ENCODE assay signal across 8 mouse cellular contexts in the genomic region with DNA sequence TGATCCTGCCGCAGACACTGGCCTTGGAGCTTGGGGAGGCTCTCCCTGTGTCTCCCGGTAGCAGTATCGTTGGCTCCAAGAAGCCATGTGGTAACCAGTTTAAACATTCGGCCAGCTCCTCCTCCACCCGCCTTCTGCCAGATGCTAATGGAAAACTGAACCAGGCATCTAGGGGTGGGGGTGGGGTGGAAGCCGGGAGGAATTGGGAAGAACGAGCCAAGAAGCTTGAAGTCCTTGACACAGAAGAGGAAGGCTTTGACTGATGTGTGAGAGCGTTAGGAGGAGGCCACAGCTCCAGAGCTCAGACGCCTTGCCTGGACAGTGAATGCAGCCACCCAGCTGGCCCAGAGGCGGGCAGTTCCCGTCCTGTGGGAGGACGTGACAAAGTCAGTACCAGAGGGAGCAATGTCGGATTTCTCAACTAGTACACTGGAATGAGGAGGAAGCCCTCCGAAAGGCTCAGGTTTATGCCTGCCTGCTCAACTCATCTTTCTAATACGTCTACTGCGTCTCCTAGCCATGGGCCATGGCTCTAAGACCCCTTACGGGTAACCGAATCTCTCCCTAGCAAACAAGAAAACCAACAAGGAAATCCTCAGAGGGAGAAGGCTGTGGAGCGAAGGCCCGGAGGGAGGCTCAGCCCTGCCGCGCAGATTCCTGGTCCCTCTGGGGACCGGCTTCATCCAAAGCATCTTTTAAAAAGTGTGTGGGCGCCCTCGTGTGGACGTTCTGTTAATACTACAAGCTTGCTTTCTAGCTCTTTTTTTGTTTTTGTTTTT. TPM values are rescaled to one million over a fixed set of nuclear protein-coding genes. Genes with fewer than 3 reads are reported as not detected.
DNase-seq lines count a peak whose midpoint lies in the region; ATAC-seq and TF ChIP-seq lines count a peak whose summit lies in the region.

No protein-coding gene starts in this region.

- H3K4me1 ChIP-seq in embryonic fibroblast, embryonic 13.5 days (ENCODE audit: control insufficient read depth, insufficient read depth, low read length) = peaks cover 6% of the 10 kb centered on the region
- H3K4me1 ChIP-seq in heart, embryonic 12.5 days (replicated peaks) = peaks cover 34% of the 10 kb centered on the region
- H3K4me1 ChIP-seq in kidney, postnatal 0 days (replicated peaks; ENCODE audit: insufficient read depth, low read length) = no peaks in the 10 kb centered on the region; the same call in 1 of the 2 replicates
- H3K4me1 ChIP-seq in liver, embryonic 12.5 days = peaks cover 9% of the 10 kb centered on the region; the same call in 1 of the 2 replicates
- H3K4me1 ChIP-seq in neural tube, embryonic 12.5 days = peaks cover 21% of the 10 kb centered on the region; the same call in 1 of the 2 replicates

- H3K9ac ChIP-seq in heart, embryonic 12.5 days = peak overlapping the region; percentile 66; the same call in 1 of the 2 replicates
- peak overlapping the region; percentile 55 for H3K9ac ChIP-seq in kidney, postnatal 0 days (ENCODE audit: low read depth, low read length)
- 0 out of 2 replicates have a peak overlapping the region, but pooled peaks have one; percentile 7 for H3K9ac ChIP-seq in liver, embryonic 12.5 days
- peak overlapping the region; percentile 51 for H3K9ac ChIP-seq in neural tube, embryonic 12.5 days

- TF ChIP-seq POLR2A in embryonic fibroblast, embryonic 13.5 days (IDR thresholded peaks at IDR 0.05; ENCODE audit: low read depth, low read length) = peak; percentile 74

- whole genome bisulfite sequencing in heart, embryonic 12.5 days = under 1% methylated on average over 26 of the region's 26 CpGs
- WGBS in kidney, postnatal 0 days = under 1% methylated on average over 26 of the region's 26 CpGs
- 6% methylated on average over 26 of the region's 26 CpGs for WGBS in liver, embryonic 12.5 days (ENCODE audit: insufficient replicate concordance)
- 2% methylated on average over 26 of the region's 26 CpGs for WGBS in neural tube, embryonic 12.5 days

- H3K9me3 ChIP-seq in heart, embryonic 12.5 days (replicated peaks) = no peaks in the 10 kb centered on the region
- H3K9me3 ChIP-seq in kidney, postnatal 0 days (replicated peaks; ENCODE audit: low read length) = no peaks in the 10 kb centered on the region
- no peaks in the 10 kb centered on the region for H3K9me3 ChIP-seq in liver, embryonic 12.5 days (replicated peaks)
- no peaks in the 10 kb centered on the region for H3K9me3 ChIP-seq in neural tube, embryonic 12.5 days

- H3K4me2 ChIP-seq in heart, embryonic 12.5 days = peak overlapping the region; percentile 77
- H3K4me2 ChIP-seq in kidney, postnatal 0 days (ENCODE audit: low read length) = peak overlapping the region; percentile 61
- peak overlapping the region; percentile 50 for H3K4me2 ChIP-seq in liver, embryonic 12.5 days
- peak overlapping the region; percentile 61 for H3K4me2 ChIP-seq in neural tube, embryonic 12.5 days (replicated peaks)

- H3K27ac ChIP-seq in embryonic fibroblast, embryonic 13.5 days (ENCODE audit: insufficient read depth, low read length) = peak overlapping the region; percentile 100
- peak overlapping the region; percentile 86 for H3K27ac ChIP-seq in heart, embryonic 12.5 days (ENCODE audit: poor library complexity, severe bottlenecking)
- H3K27ac ChIP-seq in kidney, postnatal 0 days = peak overlapping the region; percentile 95
- peak overlapping the region; percentile 62 for H3K27ac ChIP-seq in liver, embryonic 12.5 days
- H3K27ac ChIP-seq in neural tube, embryonic 12.5 days = peak overlapping the region; percentile 74

- peak; percentile 48 for ATAC-seq in heart, embryonic 12.5 days (ENCODE audit: insufficient number of reproducible peaks, low FRiP score)
- ATAC-seq in kidney, postnatal 0 days (replicated peaks; ENCODE audit: low FRiP score, low read depth) = peak; percentile 50
- no peak for ATAC-seq in liver, embryonic 12.5 days
- peak; percentile 61; the same call in 1 of the 2 replicates for ATAC-seq in neural tube, embryonic 12.5 days (ENCODE audit: low FRiP score, low read depth)

- TF ChIP-seq CTCF in embryonic fibroblast, embryonic 13.5 days (IDR thresholded peaks at IDR 0.05; ENCODE audit: borderline replicate concordance, insufficient read depth, low read length) = no peak
- TF ChIP-seq CTCF in kidney, postnatal 0 days (IDR thresholded peaks at IDR 0.05; ENCODE audit: low read depth) = peak; percentile 81

- DNase-seq in A20 (ENCODE audit: low read depth, low spot score) = peak; percentile 66
- DNase-seq in brain, adult 2 months (ENCODE audit: low read depth, low spot score) = peak; percentile 94
- peak; percentile 97 for DNase-seq in kidney, postnatal 0 days (ENCODE audit: low spot score)
- DNase-seq in thymus, adult 18-20 months = peak; percentile 23 to 28

- H3K4me3 ChIP-seq in embryonic fibroblast, embryonic 13.5 days (ENCODE audit: insufficient read depth, low read length) = peak overlapping the region; percentile 9
- H3K4me3 ChIP-seq in heart, embryonic 12.5 days = peak overlapping the region; percentile 32
- H3K4me3 ChIP-seq in kidney, postnatal 0 days (replicated peaks; ENCODE audit: low read depth, low read length) = peak overlapping the region; percentile 27
- H3K4me3 ChIP-seq in liver, embryonic 12.5 days = peak overlapping the region; percentile 8
- peak overlapping the region; percentile 22 for H3K4me3 ChIP-seq in neural tube, embryonic 12.5 days

- H3K27me3 ChIP-seq in heart, embryonic 12.5 days (replicated peaks) = no peaks in the 10 kb centered on the region
- H3K27me3 ChIP-seq in kidney, postnatal 0 days (ENCODE audit: insufficient read depth, low read length) = no peaks in the 10 kb centered on the region
- peaks cover 20% of the 10 kb centered on the region for H3K27me3 ChIP-seq in liver, embryonic 12.5 days (replicated peaks)
- no peaks in the 10 kb centered on the region for H3K27me3 ChIP-seq in neural tube, embryonic 12.5 days (replicated peaks)

- no peaks in the 10 kb centered on the region for H3K36me3 ChIP-seq in heart, embryonic 12.5 days
- H3K36me3 ChIP-seq in kidney, postnatal 0 days (ENCODE audit: insufficient read depth, low read length) = no peaks in the 10 kb centered on the region
- H3K36me3 ChIP-seq in liver, embryonic 12.5 days = no peaks in the 10 kb centered on the region
- H3K36me3 ChIP-seq in neural tube, embryonic 12.5 days = no peaks in the 10 kb centered on the region

RNA-seq across cellular contexts. Expression of gene Apol7a, which starts 32.0 kb away (rescaled TPM):
- 0.76 and 1.3 TPM in 2 replicates for polyA plus RNA-seq in embryonic fibroblast, embryonic 13.5 days (2011; ENCODE audit: insufficient read length, low read depth, missing spikeins)
- 0.19 TPM in 1 of 2 replicates, not detected in the other for polyA plus RNA-seq in heart, embryonic 12.5 days (2016; fragmentation: Nextera tagmentation; extraction: Ambion mirVana)
- 0.09 and 0.13 TPM in 2 replicates for polyA plus RNA-seq in kidney, postnatal 0 days (2015; fragmentation: Nextera tagmentation; extraction: Ambion mirVana)
- 0.10 and 0.11 TPM in 2 replicates for polyA plus RNA-seq in liver, embryonic 12.5 days (2016; fragmentation: Nextera tagmentation; extraction: Ambion mirVana)
- polyA plus RNA-seq in neural tube, embryonic 12.5 days (2016; fragmentation: Nextera tagmentation; extraction: Ambion mirVana) = not detected in 2 replicates

RNA-seq across cellular contexts. Expression of gene Apol9a, which starts 44.0 kb away (rescaled TPM):
- polyA plus RNA-seq in embryonic fibroblast, embryonic 13.5 days (2011; ENCODE audit: insufficient read length, low read depth, missing spikeins) = 3.9 and 5.5 TPM in 2 replicates
- 0.74 and 0.76 TPM in 2 replicates for polyA plus RNA-seq in heart, embryonic 12.5 days (2016; fragmentation: Nextera tagmentation; extraction: Ambion mirVana)
- 0.33 TPM in 1 of 2 replicates, not detected in the other for polyA plus RNA-seq in kidney, postnatal 0 days (2015; fragmentation: Nextera tagmentation; extraction: Ambion mirVana)
- not detected in 2 replicates for polyA plus RNA-seq in liver, embryonic 12.5 days (2016; fragmentation: Nextera tagmentation; extraction: Ambion mirVana)
- polyA plus RNA-seq in neural tube, embryonic 12.5 days (2016; fragmentation: Nextera tagmentation; extraction: Ambion mirVana) = 0.24 TPM in 1 of 2 replicates, not detected in the other

Comparison
In these comparisons a context has a peak if more than half of its experiments do, and no peak if none do; other contexts are left out.
1. DNase-seq: peak in every context shown above with its lines; median percentile 97 in kidney, postnatal 0 days; 94 in brain, adult 2 months; 66 in A20; 26 in thymus, adult 18-20 months.
2. H3K9ac ChIP-seq: peak in every context shown above with its lines; median percentile 66 in heart, embryonic 12.5 days; 55 in kidney, postnatal 0 days; 51 in neural tube, embryonic 12.5 days; 7 in liver, embryonic 12.5 days.